Mouse (Mus musculus) right cerebral cortex, adult 2 months (tissue): ENCODE data around the gene Angptl6.
A peak's percentile ranks its signal among the peaks of the same experiment; 100 is the strongest.
"Not testable (repeated sequence)": the region's sequence is repeated elsewhere in the genome, so short reads cannot be mapped to it uniquely, and the experiment has no call there.

ENCODE experiments used
- DNase-seq, 2 experiments: peaks; one replicate each; pipeline ENCODE4 v3.0.0; 2021 to 2022; ENCODE audit warnings: low spot score in 2 of 2

Gene Angptl6

DNA sequence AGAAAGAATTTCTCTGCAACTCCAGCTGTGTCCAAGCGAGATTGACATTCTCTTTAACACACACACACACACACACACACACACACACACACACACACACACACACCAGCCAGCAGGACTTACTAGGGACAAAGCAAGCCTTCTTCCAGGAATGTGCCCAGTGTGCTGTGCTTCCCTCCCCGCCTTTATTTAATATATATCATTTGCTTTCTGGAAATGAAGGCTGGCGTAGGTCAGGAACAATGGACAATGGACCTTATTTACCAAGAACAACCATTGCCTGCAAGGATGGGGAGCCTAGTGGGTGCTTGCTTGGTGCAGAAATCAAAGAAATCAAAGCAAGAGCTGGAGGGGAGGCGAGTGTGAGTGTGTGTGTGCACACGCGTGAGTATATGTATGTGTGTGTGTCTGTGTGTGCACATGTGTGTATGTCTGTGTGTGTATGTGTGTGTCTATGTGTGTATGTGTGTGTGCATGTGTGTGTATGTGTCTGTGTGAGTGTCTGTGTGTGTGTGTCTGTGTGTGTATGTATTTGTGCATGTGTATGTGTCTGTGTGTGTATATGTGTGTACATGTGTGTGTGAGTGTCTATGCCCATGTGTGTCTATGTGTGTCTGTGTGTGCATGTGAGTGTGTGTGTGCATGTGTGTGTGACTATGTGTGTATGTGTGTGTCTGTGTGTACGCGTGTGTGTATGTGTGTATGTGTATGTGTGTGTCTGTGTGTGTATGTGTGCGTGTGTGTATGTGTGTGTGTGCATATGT lies 42.2 kb downstream of the Angptl6 start:
- no peak for DNase-seq

DNA sequence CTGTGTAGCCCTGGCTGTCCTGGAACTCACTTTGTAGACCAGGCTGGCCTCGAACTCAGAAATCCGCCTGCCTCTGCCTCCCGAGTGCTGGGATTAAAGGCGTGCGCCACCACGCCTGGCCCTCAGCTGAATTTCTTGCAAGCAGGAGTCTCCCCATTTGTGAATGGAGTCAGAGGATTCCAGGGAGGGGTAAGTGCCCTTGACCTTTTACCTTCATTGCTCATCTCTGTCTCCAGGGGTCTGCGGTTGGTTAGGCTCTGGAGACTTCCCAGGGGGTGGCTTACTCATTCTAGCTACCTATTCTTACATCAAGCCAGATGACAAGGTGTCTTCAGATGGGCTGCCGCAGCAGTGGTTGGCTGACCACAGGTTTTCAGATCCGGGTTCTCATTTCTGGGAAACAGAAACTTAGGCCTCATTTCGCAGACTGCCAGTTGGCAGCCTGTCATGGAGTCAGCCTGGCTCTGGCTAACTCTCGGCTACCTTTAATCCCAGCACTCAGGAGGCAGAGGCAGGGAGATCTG lies 44.0 kb downstream of the Angptl6 start:
- not testable (repeated sequence) for DNase-seq

DNA sequence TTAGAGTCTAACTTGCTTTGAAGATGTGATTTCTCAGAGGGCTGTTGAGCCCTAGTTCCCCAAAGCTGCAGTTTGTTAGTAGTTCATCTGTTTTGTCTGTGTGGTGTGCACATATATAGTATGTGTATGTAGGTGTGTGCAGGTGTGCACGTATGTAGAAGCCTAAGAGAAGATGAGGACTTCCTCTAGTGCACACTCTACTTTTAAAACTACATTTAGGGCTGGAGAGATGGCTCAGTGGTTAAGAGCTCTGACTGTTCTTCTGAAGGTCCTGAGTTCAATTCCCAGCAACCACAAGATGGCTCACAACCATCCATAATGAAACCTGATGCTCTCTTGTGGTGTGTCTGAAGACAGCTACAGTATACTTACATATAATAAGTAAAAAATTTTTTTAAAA lies 44.6 kb downstream of the Angptl6 start:
- DNase-seq: no peak

DNA sequence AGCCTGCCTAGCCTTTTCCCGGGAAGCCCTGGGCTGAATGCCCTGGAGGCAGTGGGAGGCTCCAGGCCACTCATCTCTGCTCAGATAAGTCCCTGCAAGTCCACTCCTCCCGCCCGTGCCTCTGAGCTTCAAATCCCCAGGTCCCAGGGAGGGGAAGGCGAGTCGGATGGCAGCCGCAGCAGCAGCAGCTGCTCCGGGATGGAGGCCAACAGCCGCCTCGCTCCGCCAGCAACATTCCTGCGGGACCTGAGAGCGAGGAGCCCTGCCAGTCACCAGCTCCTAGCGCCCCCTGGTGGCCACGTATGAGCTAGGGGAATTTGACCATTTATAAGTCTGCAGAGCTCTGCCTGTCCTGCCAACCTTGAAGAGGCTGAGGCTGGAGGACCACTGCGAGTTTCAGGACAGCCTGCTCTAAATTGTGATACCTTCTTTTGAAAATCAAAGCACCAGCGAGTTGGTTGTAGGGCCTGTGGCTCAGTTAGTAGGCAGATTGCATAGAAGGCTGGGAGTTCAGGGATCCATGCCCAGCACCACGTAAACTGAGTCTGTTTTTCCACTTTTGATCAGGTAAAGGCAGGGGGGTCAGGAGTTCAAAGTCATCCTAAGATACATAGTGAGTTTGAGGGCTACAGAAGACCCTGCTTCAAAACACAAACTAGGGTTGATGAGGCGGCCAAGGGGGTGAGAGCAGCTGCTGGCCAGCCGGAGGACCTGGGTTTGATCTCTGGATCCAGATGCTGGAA lies 48.5 kb downstream of the Angptl6 start:
- DNase-seq: peak; percentile 96

DNA sequence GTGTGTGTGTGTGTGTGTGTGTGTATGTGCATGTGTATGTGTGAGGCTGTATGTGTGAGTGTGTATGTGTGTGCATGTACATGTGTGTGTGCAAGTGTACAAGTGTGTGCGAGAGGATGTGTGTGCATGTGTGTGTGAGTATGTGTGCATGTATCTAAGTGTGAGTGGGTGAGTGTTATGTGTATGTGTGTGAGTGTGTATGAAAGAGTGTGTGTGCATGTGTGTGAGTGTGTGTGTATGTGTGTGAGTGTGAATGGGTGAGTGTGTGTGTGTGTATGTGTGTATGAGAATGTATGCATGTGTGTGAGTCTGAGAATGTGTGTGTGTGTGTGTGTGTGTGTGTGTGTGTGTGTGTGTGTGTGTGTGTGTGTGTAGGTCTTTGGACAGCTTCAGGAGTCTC lies 51.4 kb downstream of the Angptl6 start:
- DNase-seq: no peak

DNA sequence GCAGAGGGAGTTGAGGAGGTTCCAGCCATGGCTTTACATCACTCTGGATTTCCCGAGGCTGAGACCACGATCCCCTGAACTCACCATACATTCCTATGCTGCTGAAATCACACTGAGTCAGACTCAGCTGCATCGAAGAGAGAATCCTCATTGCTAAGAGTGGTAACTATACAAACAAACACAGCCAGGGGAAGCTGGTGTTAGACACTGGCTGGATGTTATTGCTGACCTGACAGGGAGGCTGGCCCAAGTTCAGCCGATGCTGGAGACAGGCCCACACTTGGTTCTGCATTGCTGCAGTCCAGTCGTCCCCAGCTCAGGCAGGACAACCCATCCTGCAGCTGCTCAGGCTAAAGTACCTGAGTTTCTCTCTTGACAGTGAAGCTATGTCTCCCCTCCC lies 53.7 kb downstream of the Angptl6 start:
- no peak for DNase-seq
